Mouse (Mus musculus) embryonic facial prominence, embryonic 13.5 days (tissue): Measurements from ENCODE around the gene Dffb. TPM values are rescaled to one million over a fixed set of nuclear protein-coding genes. Genes with fewer than 3 reads are reported as not detected.

Source experiments
- ATAC-seq: fragments of 200-750 bp; cut with Nextera tagmentation; 2 replicates; pipeline ENCODE4 v1.8.0; 2017; ENCODE audit warnings: low read depth; ENCODE audit not compliant: insufficient number of reproducible peaks, insufficient read depth, low FRiP score, low TSS enrichment
- H3K27ac ChIP-seq: fragments of 300-500 bp; sonication (generic); 2 replicates; pipeline ENCODE4 v1.5.1; 2015; ENCODE audit warnings: moderate library complexity, mild to moderate bottlenecking, inconsistent platforms
- H3K27me3 ChIP-seq: fragments of 300-500 bp; sonication (generic); 2 replicates; pipeline ENCODE4 v1.6.1; 2015; ENCODE audit warnings: mild to moderate bottlenecking, inconsistent platforms
- H3K36me3 ChIP-seq: fragments of 300-500 bp; sonication (generic); 2 replicates; pipeline ENCODE4 v1.6.1; 2015; ENCODE audit warnings: mild to moderate bottlenecking, inconsistent platforms
- H3K4me1 ChIP-seq: fragments of 300-500 bp; sonication (generic); 2 replicates; pipeline ENCODE4 v1.6.1; 2015; ENCODE audit warnings: inconsistent platforms
- H3K4me2 ChIP-seq: fragments of 300-500 bp; sonication (generic); 2 replicates; pipeline ENCODE4 v1.6.1; 2015; ENCODE audit warnings: moderate library complexity, mild to moderate bottlenecking, inconsistent platforms
- H3K4me3 ChIP-seq: fragments of 300-500 bp; sonication (generic); 2 replicates; pipeline ENCODE4 v1.5.1; 2015; ENCODE audit warnings: mild to moderate bottlenecking, inconsistent platforms
- H3K9ac ChIP-seq: fragments of 300-500 bp; sonication (generic); 2 replicates; pipeline ENCODE4 v1.6.1; 2015; ENCODE audit warnings: mild to moderate bottlenecking, inconsistent platforms
- H3K9me3 ChIP-seq: fragments of 300-500 bp; sonication (generic); 2 replicates; pipeline ENCODE4 v1.6.1; 2016; ENCODE audit warnings: inconsistent platforms
- WGBS: fragments of 180-500 bp; shearing (Covaris S2); methylation state at CpG from one replicate; pipeline ENCODE4 v1.1.7; 2015; ENCODE audit warnings: mixed read lengths; 5-methylcytosine and 5-hydroxymethylcytosine counted together
- polyA plus RNA-seq: library from polyadenylated mRNA; unstranded; fragments of >200 nt; fragmentation: Nextera tagmentation; extraction: Ambion mirVana; gene quantifications from 2 replicates; pipeline ENCODE4 v1.2.1, GENCODE M21; 2015

Gene Dffb
- 15.4 and 18.1 TPM in 2 replicates for polyA plus RNA-seq

DNA sequence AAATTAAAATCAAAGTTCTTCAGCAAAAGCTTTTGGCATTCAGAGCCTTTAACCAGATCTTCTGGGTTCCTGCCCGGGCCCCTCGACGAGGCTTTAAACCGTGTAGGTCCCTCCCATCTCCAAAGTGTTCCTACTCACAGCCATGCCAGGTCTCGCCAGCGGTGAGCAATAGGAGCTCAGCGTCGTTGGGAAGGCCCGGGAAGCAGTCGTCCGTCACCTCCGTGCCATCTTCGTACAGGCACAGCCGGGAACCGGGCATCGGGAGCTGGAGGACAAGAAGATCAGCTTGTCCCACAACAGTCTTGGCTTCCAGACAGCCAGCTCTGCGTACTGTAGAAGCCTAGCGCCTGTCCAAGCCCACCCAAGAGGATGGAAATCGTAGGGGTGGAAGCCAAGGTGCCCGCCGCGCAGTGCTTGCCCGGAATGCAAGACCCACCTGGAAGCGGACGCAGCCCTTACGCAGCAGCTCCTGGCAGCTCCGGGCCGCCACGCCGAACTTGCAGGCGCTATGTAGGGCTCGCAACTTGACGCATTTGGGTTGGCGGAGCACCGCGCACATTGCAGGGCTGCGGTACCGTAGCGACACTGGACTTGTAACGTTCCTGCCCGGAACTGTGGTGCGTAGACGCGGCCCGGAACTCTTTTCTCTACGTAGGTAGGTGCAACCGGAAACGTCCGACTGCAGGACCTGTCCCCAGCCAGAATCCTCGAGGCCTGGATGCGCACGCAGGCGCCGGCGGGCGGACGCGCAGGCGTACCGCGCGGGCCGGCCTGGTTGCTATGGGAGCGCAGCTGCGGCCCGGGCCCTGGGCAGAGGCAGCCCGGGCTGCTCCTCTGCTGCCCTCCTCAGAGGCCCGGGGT, at the start of gene Dffb, which contains the start of gene Cep104:
Gene Dffb (minus strand): TSS at position 696 of the 861 bp plus-strand sequence.
Gene Cep104 (plus strand): TSS at position 764 of the 861 bp plus-strand sequence.
- Histone ChIP-seq H3K27me3 (no peaks in the 10 kb centered on the region), H3K36me3 (peaks cover 33% of the 10 kb centered on the region), H3K9me3 (no peaks in the 10 kb centered on the region), H3K9ac (peak within 1 kb of the TSS; percentile 94), H3K4me2 (peak within 1 kb of the TSS; percentile 92), H3K4me3 (peak within 1 kb of the TSS; percentile 99), H3K27ac (peak within 1 kb of the TSS; percentile 39; the same call in 1 of the 2 replicates), H3K4me1 (peaks cover 25% of the 10 kb centered on the region)
- WGBS: 1% methylated on average over 68 of the region's 68 CpGs
- peak; percentile 90 for ATAC-seq

DNA sequence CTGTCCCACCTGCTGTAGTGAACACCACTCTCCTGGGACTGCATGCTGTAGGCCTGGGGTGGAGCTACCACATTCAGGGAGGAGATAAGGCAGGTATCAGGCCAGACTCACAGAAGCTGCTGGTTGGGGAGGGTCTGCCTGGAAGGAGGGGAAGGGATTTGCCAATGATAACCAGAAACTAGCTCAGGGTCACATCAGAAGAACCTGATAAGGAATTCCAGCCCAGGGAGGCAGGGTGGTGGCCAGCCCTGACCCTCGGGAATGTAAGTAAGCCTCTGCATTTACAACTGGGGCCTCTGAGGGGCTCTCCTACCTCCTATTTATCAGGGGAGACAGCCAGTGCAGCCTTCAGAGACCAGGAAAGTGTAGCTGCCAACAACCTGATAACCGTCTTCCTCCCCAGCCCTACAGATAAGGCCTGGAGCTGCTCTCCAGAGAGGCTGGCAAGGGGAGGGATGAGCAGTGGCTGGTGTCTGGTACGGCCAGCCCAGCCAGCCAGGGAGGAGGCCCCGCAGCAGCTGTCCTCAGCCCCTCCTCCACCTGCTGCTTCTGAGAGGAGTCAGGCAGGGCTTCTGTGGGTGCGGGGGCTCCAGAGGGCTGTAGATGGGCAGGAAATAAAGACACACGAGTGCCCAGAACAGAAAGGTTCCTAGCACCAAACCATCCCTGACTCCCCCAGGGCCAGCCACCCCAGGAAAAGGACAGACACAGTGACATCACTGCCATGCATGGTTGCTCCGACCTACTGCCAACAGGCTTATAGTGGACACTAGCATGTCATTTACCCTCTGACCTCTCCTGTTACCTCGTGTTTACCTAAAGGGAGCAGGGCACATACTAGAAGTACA, 49.1 kb upstream of the Dffb start:
- H3K27ac ChIP-seq: no peak overlapping the region
- 24% methylated on average over 8 of the region's 8 CpGs for WGBS
- no peak for ATAC-seq

DNA sequence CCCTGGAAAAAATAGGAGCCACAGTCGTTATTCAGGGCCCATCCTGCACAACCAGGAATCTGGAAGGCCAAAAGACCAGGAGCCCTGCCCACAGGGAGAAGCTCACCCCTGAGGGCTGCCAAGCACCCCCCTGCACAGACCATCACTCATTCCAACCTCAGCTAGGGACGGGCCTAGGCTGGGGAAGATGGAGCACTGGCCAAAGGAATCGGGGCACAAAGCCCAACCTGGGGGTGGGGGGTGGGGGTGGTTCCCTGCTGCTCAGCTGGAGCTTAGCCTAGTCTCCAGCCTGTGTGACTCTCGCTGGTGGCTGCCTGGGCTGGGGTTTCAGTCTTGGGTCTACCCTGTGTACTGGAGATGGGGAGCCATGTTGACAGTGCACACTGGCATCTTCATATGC, 47.9 kb upstream of the Dffb start:
- 35% methylated on average over 4 of the region's 4 CpGs for WGBS
- Histone ChIP-seq H3K9me3 (no peaks in the 10 kb centered on the region), H3K27ac (no peak overlapping the region), H3K4me3 (no peak overlapping the region), H3K36me3 (peaks cover 47% of the 10 kb centered on the region), H3K9ac (no peak overlapping the region), H3K4me2 (no peak overlapping the region), H3K27me3 (peaks cover 40% of the 10 kb centered on the region), H3K4me1 (peaks cover 22% of the 10 kb centered on the region)
- ATAC-seq: no peak

More for the DNA sequence above, 49.1 kb upstream of the Dffb start:
- Histone ChIP-seq H3K4me3 (no peak overlapping the region), H3K9ac (no peak overlapping the region), H3K36me3 (peaks cover 36% of the 10 kb centered on the region), H3K9me3 (no peaks in the 10 kb centered on the region), H3K27me3 (peaks cover 41% of the 10 kb centered on the region), H3K4me1 (peaks cover 25% of the 10 kb centered on the region), H3K4me2 (no peak overlapping the region)

DNA sequence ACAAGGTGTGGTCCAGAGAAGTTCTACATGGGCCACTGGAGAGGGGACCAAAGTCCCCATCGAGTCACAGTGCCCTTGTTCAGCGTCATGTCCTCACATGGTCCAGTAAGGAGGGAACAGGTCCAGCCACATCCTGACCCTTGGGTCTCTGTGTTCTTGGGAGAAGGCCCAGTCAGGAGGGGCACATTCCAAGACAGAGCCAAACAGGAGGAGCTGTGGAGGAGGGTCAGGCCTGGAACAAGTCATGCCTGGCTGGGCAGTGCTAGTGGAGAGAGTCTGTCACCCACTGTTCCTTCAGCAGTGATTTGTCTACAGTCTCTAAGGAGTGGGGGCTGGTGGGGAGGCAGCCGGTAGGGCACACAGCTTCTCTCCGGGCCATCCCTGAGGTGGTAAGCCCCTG, 47.5 kb upstream of the Dffb start:
- Histone ChIP-seq H3K27me3 (peaks cover 35% of the 10 kb centered on the region), H3K4me2 (no peak overlapping the region), H3K27ac (0 out of 2 replicates have a peak overlapping the region, but pooled peaks have one; percentile 7), H3K9me3 (no peaks in the 10 kb centered on the region), H3K36me3 (peaks cover 50% of the 10 kb centered on the region), H3K4me1 (peaks cover 22% of the 10 kb centered on the region), H3K9ac (no peak overlapping the region), H3K4me3 (no peak overlapping the region)
- no peak for ATAC-seq
- 82% methylated on average over 4 of the region's 4 CpGs for WGBS

DNA sequence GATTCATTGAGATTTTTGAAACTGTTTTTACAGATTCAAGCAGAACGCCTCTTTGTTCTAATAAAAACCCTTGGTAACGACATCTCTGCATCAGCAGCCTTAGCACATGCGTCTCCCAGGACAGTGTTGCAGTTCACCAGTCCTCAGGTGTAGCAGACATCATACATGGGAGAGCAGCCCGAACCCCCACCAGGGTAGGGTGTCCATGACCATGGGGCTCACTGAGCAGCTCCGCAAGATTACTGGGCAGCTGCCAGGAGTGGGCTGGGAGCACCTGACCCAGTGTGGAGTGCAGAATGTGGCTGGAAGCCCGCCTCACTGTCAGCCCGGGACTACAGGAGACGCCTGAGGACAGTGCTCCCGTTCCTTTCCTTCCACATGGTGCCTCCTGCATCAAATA, 46.5 kb upstream of the Dffb start:
- 87% methylated on average over 9 of the region's 9 CpGs for WGBS
- H3K9me3 ChIP-seq: no peaks in the 10 kb centered on the region
- H3K36me3 ChIP-seq: peaks cover 60% of the 10 kb centered on the region
- H3K27ac ChIP-seq: no peak overlapping the region
- ATAC-seq: no peak
- H3K4me3 ChIP-seq: no peak overlapping the region
- no peak overlapping the region for H3K9ac ChIP-seq
- peaks cover 26% of the 10 kb centered on the region for H3K27me3 ChIP-seq
- peaks cover 20% of the 10 kb centered on the region for H3K4me1 ChIP-seq
- H3K4me2 ChIP-seq: no peak overlapping the region

DNA sequence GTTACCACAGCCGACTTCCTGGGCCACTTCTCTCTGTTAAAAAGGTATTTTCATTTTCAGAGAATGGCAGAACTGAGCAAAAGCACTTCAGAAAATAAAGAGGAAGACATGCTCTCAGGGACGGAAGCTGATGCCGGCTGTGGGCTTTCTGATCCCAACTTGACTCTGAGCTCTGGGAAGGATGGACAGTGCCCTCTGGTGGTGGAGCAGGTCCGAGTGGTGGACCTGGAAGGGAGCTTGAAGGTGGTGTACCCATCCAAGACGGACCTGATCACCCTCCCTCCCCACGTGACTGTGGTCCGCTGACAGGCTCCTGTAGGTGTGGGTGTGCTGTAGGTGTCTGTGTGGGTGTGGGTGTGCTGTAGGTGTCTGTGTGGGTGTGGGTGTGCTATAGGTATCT, 44.6 kb upstream of the Dffb start:
- H3K36me3 ChIP-seq: peaks cover 78% of the 10 kb centered on the region
- 79% methylated on average over 7 of the region's 7 CpGs for WGBS

DNA sequence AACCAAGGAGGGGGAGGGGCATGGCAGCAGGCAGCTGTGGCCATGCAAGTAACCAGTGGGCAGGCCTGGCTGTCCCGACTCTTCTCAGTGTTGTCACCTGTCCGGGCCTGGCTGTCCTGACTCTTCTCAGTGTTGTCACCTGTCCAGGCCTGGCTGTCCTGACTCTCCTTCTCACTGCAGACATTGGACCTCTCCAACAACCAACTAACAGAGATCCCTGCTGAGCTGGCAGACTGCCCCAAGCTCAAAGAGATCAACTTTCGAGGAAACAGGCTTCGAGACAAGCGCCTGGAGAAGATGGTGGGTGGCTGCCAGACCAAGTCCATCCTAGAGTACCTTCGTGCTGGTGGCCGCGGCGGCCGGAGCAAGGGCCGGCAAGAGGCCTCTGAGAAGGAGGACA, 40.5 kb upstream of the Dffb start:
- Histone ChIP-seq H3K4me2 (no peak overlapping the region), H3K27ac (no peak overlapping the region), H3K27me3 (no peaks in the 10 kb centered on the region), H3K4me3 (no peak overlapping the region), H3K4me1 (peaks cover 23% of the 10 kb centered on the region), H3K9ac (no peak overlapping the region), H3K9me3 (no peaks in the 10 kb centered on the region), H3K36me3 (peaks cover 64% of the 10 kb centered on the region)
- WGBS: 93% methylated on average over 11 of the region's 11 CpGs
- no peak for ATAC-seq

More for the DNA sequence above, 44.6 kb upstream of the Dffb start:
- Histone ChIP-seq H3K27ac (no peak overlapping the region), H3K4me1 (peaks cover 3% of the 10 kb centered on the region; the same call in 1 of the 2 replicates), H3K27me3 (peaks cover 7% of the 10 kb centered on the region), H3K9me3 (no peaks in the 10 kb centered on the region), H3K4me2 (no peak overlapping the region), H3K9ac (no peak overlapping the region), H3K4me3 (no peak overlapping the region)
- ATAC-seq: no peak

DNA sequence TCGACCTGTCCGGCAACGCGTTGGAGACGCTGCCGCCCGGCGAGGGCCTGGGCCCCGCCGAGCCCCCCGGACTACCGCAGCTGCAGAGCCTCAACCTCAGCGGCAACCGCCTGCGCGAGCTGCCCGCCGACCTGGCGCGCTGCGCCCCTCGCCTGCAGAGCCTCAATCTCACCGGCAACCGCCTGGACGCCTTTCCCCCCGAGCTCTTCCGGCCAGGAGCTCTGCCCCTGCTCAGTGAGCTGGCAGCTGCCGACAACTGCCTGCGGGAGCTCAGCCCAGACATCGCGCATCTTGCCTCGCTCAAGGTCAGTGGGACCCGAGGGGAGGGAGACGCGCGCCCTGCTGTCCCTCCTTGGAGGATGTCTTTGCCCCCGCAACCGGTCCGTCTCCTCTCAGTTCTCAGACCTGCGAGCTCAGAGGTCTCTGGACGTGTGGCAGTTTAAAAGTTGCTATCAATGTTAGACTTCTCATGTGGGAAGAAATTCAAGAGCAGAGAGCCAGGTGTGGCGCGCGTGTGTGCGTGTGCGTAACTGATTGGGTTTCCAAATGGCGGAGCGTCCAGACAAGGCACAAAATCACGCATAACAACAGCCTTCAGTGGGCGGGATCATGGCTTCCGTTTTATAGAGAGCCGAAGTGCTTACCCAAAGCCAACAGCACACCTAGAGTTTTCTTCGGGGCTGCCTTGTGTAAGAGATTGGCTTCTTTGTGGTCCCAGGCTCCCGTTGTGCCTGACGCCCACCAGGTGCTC, 37.4 kb upstream of the Dffb start:
- Histone ChIP-seq H3K27me3 (no peaks in the 10 kb centered on the region), H3K27ac (peak overlapping the region; percentile 62; the same call in 1 of the 2 replicates), H3K36me3 (peaks cover 36% of the 10 kb centered on the region), H3K4me2 (peak overlapping the region; percentile 98), H3K9me3 (no peaks in the 10 kb centered on the region), H3K9ac (peak overlapping the region; percentile 99), H3K4me1 (peaks cover 23% of the 10 kb centered on the region), H3K4me3 (peak overlapping the region; percentile 100)
- 2% methylated on average over 55 of the region's 55 CpGs for WGBS
- 0 out of 2 replicates have a peak, but pooled peaks have one; percentile 13 for ATAC-seq

DNA sequence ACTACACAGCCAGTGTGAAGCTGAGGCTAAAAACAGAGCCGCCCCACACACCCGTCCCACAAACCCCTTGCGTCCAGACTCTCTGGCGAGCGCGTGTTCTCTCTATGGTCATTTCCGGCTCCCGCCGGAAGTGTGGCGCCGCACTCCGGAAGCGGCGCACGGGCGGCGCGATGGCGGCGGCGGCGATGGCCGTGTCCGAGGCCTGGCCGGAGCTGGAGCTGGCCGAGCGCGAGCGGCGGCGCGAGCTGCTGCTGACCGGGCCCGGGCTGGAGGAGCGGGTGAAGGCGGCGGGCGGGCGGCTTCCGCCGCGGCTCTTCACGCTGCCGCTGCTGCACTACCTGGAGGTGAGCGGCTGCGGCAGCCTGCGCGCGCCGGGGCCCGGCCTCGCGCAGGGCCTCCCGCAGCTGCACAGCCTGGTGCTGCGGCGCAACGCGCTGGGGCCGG, 36.7 kb upstream of the Dffb start, which contains the start of gene Lrrc47:
Gene Lrrc47 (plus strand): TSS at position 86 of the 444 bp plus-strand sequence.
- H3K4me2 ChIP-seq: peak within 1 kb of the TSS; percentile 98
- H3K36me3 ChIP-seq: peaks cover 36% of the 10 kb centered on the region
- H3K9me3 ChIP-seq: no peaks in the 10 kb centered on the region
- no peaks in the 10 kb centered on the region for H3K27me3 ChIP-seq
- WGBS: under 1% methylated on average over 57 of the region's 59 CpGs
- H3K4me3 ChIP-seq: peak within 1 kb of the TSS; percentile 100
- peak within 1 kb of the TSS; percentile 99 for H3K9ac ChIP-seq
- H3K27ac ChIP-seq: peak within 1 kb of the TSS; percentile 62; the same call in 1 of the 2 replicates
- peak; percentile 81 for ATAC-seq
- H3K4me1 ChIP-seq: peaks cover 23% of the 10 kb centered on the region

DNA sequence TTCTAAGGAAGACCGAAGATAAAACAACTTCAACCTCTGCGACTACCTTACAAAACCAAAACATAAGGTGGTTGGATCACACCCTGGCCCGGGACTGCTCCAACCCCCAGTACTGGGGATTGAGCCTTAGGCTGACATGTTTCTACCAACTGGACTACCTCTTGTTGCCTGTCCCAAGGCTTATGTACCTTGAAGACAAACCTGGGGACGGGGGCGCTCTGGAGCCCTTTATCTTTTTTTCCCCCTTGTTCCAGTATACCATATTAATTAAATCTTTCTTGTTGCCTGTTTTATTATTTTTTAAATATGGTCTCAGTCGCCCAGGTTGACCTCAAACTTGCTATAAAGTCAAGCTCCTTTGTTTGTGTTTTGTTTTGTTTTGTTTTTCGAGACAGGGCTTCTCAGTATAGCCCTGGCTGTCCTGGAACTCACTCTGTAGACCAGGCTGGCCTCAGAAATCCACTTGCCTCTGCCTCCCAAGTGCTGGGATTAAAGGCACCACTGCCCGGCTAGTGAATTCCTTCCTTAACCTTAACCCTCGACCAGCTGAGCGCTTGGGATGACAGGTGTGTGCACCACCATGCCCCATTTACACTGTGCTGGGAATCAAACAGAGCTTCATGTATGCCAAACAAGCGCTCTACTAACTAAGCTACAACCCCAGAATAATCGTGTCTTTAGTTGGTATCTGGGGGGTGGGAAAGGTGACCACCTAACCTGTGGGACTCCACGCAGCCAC, 36.1 kb upstream of the Dffb start:
- ATAC-seq: peak; percentile 49; the same call in 1 of the 2 replicates
- peak overlapping the region; percentile 99 for H3K9ac ChIP-seq
- H3K4me3 ChIP-seq: peak overlapping the region; percentile 100
- peaks cover 23% of the 10 kb centered on the region for H3K4me1 ChIP-seq
- H3K27me3 ChIP-seq: no peaks in the 10 kb centered on the region
- H3K9me3 ChIP-seq: no peaks in the 10 kb centered on the region
- H3K27ac ChIP-seq: no peak overlapping the region
- peak overlapping the region; percentile 98 for H3K4me2 ChIP-seq
- 26% methylated on average over 13 of the region's 13 CpGs for WGBS
- peaks cover 36% of the 10 kb centered on the region for H3K36me3 ChIP-seq
